Mouse (Mus musculus): ENCODE measurements around the gene Os9.
"Not testable (repeated sequence)": the region's sequence is repeated elsewhere in the genome, so short reads cannot be mapped to it uniquely, and the experiment has no call there.

The Os9 gene

GRCm38 (mm10) chr10:127062503-127062902 is 58.4 kb downstream of the Os9 start:
- DNase-seq = no peak

GRCm38 (mm10) chr10:127062101-127062500 is 58.8 kb downstream of the Os9 start:
- not testable (repeated sequence) for DNase-seq

GRCm38 (mm10) chr10:127061513-127061912 is 59.4 kb downstream of the Os9 start:
- DNase-seq = no peak

- no peak for DNase-seq
Observed at GRCm38 (mm10) chr10:127061085-127061484, 59.8 kb downstream of the Os9 start.

- peak; percentile 75 to 85 for DNase-seq
Observed at GRCm38 (mm10) chr10:127059968-127060916, 60.7 kb downstream of the Os9 start, which contains the start of gene March9. Gene March9, minus strand, starts transcription at chr10:127060184.

GRCm38 (mm10) chr10:127059174-127059967 is 61.6 kb downstream of the Os9 start:
- no peak for DNase-seq

- peak in 1 of 2 experiments; percentile 5 for DNase-seq
Observed at GRCm38 (mm10) chr10:127058708-127059107, 62.2 kb downstream of the Os9 start.

GRCm38 (mm10) chr10:127058161-127058560 is 62.8 kb downstream of the Os9 start:
- peak; percentile 76 to 86 for DNase-seq

- no peak for DNase-seq
Observed at GRCm38 (mm10) chr10:127056490-127056889, 64.4 kb downstream of the Os9 start.

- DNase-seq = no peak
Observed at GRCm38 (mm10) chr10:127055406-127055805, 65.5 kb downstream of the Os9 start.

GRCm38 (mm10) chr10:127054646-127055045 is 66.3 kb downstream of the Os9 start:
- DNase-seq = no peak

GRCm38 (mm10) chr10:127050119-127050474 is 70.8 kb downstream of the Os9 start:
- no peak for DNase-seq

- no peak for DNase-seq
Observed at GRCm38 (mm10) chr10:127049395-127050118, 71.4 kb downstream of the Os9 start.

GRCm38 (mm10) chr10:127048608-127049394 is 72.1 kb downstream of the Os9 start:
- no peak for DNase-seq

- no peak for DNase-seq
Observed at GRCm38 (mm10) chr10:127047954-127048353, 73.0 kb downstream of the Os9 start, which contains the start of gene Cyp27b1. Gene Cyp27b1, plus strand, starts transcription at chr10:127048250.

All from lung, postnatal 4 days (tissue).